Comparison of ENCODE assay signal across 15 mouse cellular contexts in the genomic region with DNA sequence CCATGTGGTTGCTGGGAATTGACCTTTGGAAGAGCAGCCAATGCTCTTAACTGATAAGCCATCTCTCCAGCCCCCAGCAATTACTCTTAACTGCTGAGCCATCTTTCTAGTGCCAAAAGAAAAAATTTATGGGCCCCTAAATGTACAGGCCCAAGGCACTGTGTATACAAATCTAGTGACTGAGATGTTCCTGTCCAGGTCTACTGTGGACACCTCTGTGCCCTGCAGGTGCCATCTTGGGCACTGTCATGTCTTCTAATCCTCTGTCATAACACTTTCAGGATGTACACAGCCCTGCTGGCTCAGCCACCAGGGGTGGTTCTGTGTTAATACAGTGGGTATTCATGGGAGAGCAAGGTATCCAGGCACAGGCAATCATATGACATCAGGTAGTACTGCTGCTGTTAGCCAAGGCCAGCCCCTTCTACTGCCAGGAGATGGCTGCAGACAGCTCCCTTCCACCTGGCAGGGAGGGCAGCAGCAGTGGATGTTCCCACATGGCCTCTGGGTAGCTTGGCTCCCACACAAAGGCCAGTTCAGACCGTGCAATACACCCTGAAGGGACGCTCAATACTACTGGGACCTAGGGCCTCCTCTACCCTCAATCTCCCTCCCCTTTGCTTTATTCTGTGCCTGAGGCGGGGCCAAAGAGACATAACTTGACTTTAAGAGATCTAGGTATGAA. TPM values are rescaled to one million over a fixed set of nuclear protein-coding genes. Genes with fewer than 3 reads are reported as not detected.
DNase-seq lines count a peak whose midpoint lies in the region; ATAC-seq and TF ChIP-seq lines count a peak whose summit lies in the region.
"Had no signal": no experiment of that assay in that cellular context is flagged by ENCODE, and none has a peak within 500 bp of the region (broad histone marks: within the 10 kb centered on the region; RNA-seq: fewer than 3 reads in every experiment).

No protein-coding gene starts in this region.

- no peak for DNase-seq in heart, postnatal 36 days
- no peak for DNase-seq in midbrain, postnatal 0 days (ENCODE audit: low spot score)
- no peak for DNase-seq in spleen, postnatal 36 days (ENCODE audit: low spot score in 2 of 2)
- DNase-seq in kidney, postnatal 14 days = no peak
- DNase-seq: adrenal gland, adult 8-10 months; cerebellum, adult 8-10 months; layer of hippocampus, adult 9-11 months; left cerebral cortex, postnatal 4 days; thymus, postnatal 4 days had no signal

- no peak for TF ChIP-seq CTCF in midbrain, postnatal 0 days (IDR thresholded peaks at IDR 0.05)

- H3K9ac ChIP-seq in heart, embryonic 12.5 days = peak overlapping the region; percentile 33; the same call in 1 of the 2 replicates
- peak overlapping the region; percentile 31; the same call in 1 of the 2 replicates for H3K9ac ChIP-seq in midbrain, embryonic 12.5 days (replicated peaks)
- no peak overlapping the region for H3K9ac ChIP-seq in midbrain, postnatal 0 days (replicated peaks; ENCODE audit: low read length, poor library complexity, severe bottlenecking)
- peak overlapping the region; percentile 15; the same call in 1 of the 2 replicates for H3K9ac ChIP-seq in hindbrain, embryonic 13.5 days
- H3K9ac ChIP-seq in neural tube, embryonic 15.5 days (replicated peaks) = no peak overlapping the region
- H3K9ac ChIP-seq: kidney, embryonic 15.5 days; liver, embryonic 14.5 days had no signal

- H3K4me1 ChIP-seq in heart, embryonic 12.5 days (replicated peaks) = peaks cover 8% of the 10 kb centered on the region
- H3K4me1 ChIP-seq in midbrain, embryonic 12.5 days = peaks cover 8% of the 10 kb centered on the region; the same call in 1 of the 2 replicates
- H3K4me1 ChIP-seq in midbrain, postnatal 0 days (ENCODE audit: insufficient read depth, low read length) = no peaks in the 10 kb centered on the region
- peaks cover 9% of the 10 kb centered on the region for H3K4me1 ChIP-seq in hindbrain, embryonic 13.5 days (replicated peaks)
- H3K4me1 ChIP-seq in neural tube, embryonic 15.5 days = no peaks in the 10 kb centered on the region
- H3K4me1 ChIP-seq: kidney, embryonic 15.5 days had no signal

- no peak overlapping the region for H3K27ac ChIP-seq in heart, embryonic 12.5 days (ENCODE audit: poor library complexity, severe bottlenecking)
- no peak overlapping the region for H3K27ac ChIP-seq in midbrain, embryonic 12.5 days (replicated peaks)
- no peak overlapping the region for H3K27ac ChIP-seq in midbrain, postnatal 0 days (ENCODE audit: low read depth, low read length)
- peak overlapping the region; percentile 41; the same call in 1 of the 2 replicates for H3K27ac ChIP-seq in hindbrain, embryonic 13.5 days
- H3K27ac ChIP-seq in neural tube, embryonic 15.5 days (replicated peaks) = 0 out of 2 replicates have a peak overlapping the region, but pooled peaks have one; percentile 23
- H3K27ac ChIP-seq: kidney, embryonic 15.5 days; liver, embryonic 14.5 days had no signal

- WGBS in heart, embryonic 12.5 days = 62% methylated on average over 3 of the region's 3 CpGs
- 17% methylated on average over 3 of the region's 3 CpGs for WGBS in midbrain, embryonic 12.5 days
- WGBS in midbrain, postnatal 0 days = 22% methylated on average over 3 of the region's 3 CpGs
- 16% methylated on average over 3 of the region's 3 CpGs for WGBS in hindbrain, embryonic 13.5 days
- 29% methylated on average over 3 of the region's 3 CpGs for WGBS in neural tube, embryonic 15.5 days

- H3K4me3 ChIP-seq in heart, embryonic 12.5 days = no peak overlapping the region
- no peak overlapping the region for H3K4me3 ChIP-seq in midbrain, embryonic 12.5 days
- no peak overlapping the region for H3K4me3 ChIP-seq in midbrain, postnatal 0 days (ENCODE audit: low read depth, low read length)
- no peak overlapping the region for H3K4me3 ChIP-seq in hindbrain, embryonic 13.5 days
- H3K4me3 ChIP-seq in neural tube, embryonic 15.5 days (replicated peaks) = no peak overlapping the region
- H3K4me3 ChIP-seq: kidney, embryonic 15.5 days had no signal

- H3K4me2 ChIP-seq in heart, embryonic 12.5 days = no peak overlapping the region
- H3K4me2 ChIP-seq in midbrain, embryonic 12.5 days (replicated peaks) = no peak overlapping the region
- no peak overlapping the region for H3K4me2 ChIP-seq in midbrain, postnatal 0 days (ENCODE audit: low read depth, low read length, poor library complexity, severe bottlenecking)
- H3K4me2 ChIP-seq in hindbrain, embryonic 13.5 days = no peak overlapping the region
- H3K4me2 ChIP-seq in neural tube, embryonic 15.5 days = no peak overlapping the region
- H3K4me2 ChIP-seq: kidney, embryonic 15.5 days had no signal

- peak; percentile 1; the same call in 1 of the 2 replicates for ATAC-seq in heart, embryonic 12.5 days (ENCODE audit: insufficient number of reproducible peaks, low FRiP score)
- no peak for ATAC-seq in midbrain, embryonic 12.5 days (ENCODE audit: low FRiP score, low read depth)
- ATAC-seq in midbrain, postnatal 0 days (ENCODE audit: low FRiP score) = no peak
- ATAC-seq in hindbrain, embryonic 13.5 days (ENCODE audit: low FRiP score) = peak; percentile 35; the same call in 1 of the 2 replicates
- no peak for ATAC-seq in neural tube, embryonic 15.5 days (ENCODE audit: low FRiP score)

- H3K27me3 ChIP-seq in heart, embryonic 12.5 days (replicated peaks) = no peaks in the 10 kb centered on the region
- no peaks in the 10 kb centered on the region for H3K27me3 ChIP-seq in midbrain, embryonic 12.5 days
- no peaks in the 10 kb centered on the region for H3K27me3 ChIP-seq in midbrain, postnatal 0 days (ENCODE audit: insufficient read depth, low read length)
- 0 out of 2 replicates have a peak, but pooled peaks cover 3% of the 10 kb centered on the region for H3K27me3 ChIP-seq in hindbrain, embryonic 13.5 days
- no peaks in the 10 kb centered on the region for H3K27me3 ChIP-seq in neural tube, embryonic 15.5 days (replicated peaks)
- H3K27me3 ChIP-seq: kidney, embryonic 15.5 days had no signal

- intact Hi-C loops in heart, postnatal 36 days (cut with DNase I) = no loop called here

- no peaks in the 10 kb centered on the region for H3K36me3 ChIP-seq in heart, embryonic 12.5 days
- no peaks in the 10 kb centered on the region for H3K36me3 ChIP-seq in midbrain, embryonic 12.5 days
- no peaks in the 10 kb centered on the region for H3K36me3 ChIP-seq in midbrain, postnatal 0 days (ENCODE audit: insufficient read depth, low read length)
- no peaks in the 10 kb centered on the region for H3K36me3 ChIP-seq in hindbrain, embryonic 13.5 days
- H3K36me3 ChIP-seq in neural tube, embryonic 15.5 days = no peaks in the 10 kb centered on the region
- H3K36me3 ChIP-seq: kidney, embryonic 15.5 days had no signal

- no peaks in the 10 kb centered on the region for H3K9me3 ChIP-seq in heart, embryonic 12.5 days (replicated peaks)
- no peaks in the 10 kb centered on the region for H3K9me3 ChIP-seq in midbrain, embryonic 12.5 days
- H3K9me3 ChIP-seq in midbrain, postnatal 0 days (ENCODE audit: low read length) = no peaks in the 10 kb centered on the region
- no peaks in the 10 kb centered on the region for H3K9me3 ChIP-seq in hindbrain, embryonic 13.5 days
- H3K9me3 ChIP-seq in neural tube, embryonic 15.5 days (replicated peaks) = no peaks in the 10 kb centered on the region
- H3K9me3 ChIP-seq: kidney, embryonic 15.5 days had no signal

RNA-seq across cellular contexts. Expression of gene Slc27a3, which starts 14.0 kb away (rescaled TPM):
- 9.9 and 10.3 TPM in 2 replicates for polyA plus RNA-seq in heart, embryonic 12.5 days (2016; fragmentation: Nextera tagmentation; extraction: Ambion mirVana)
- under 1 TPM; 0.54 to 1.00 TPM for total RNA-seq in heart, postnatal 36 days (2021)
- 15.8 and 22.0 TPM in 2 replicates for polyA plus RNA-seq in midbrain, embryonic 12.5 days (2016; fragmentation: Nextera tagmentation; extraction: Ambion mirVana)
- 64.8 and 86.6 TPM in 2 replicates for total RNA-seq in midbrain, postnatal 0 days (2014; rRNA removed)
- 30.8 and 31.4 TPM in 2 replicates for polyA plus RNA-seq in midbrain, postnatal 0 days (2015; fragmentation: Nextera tagmentation; extraction: Ambion mirVana)
- 24.9 and 26.5 TPM in 2 replicates for polyA plus RNA-seq in hindbrain, embryonic 13.5 days (2015; fragmentation: Nextera tagmentation; extraction: Ambion mirVana)
- 30.5 and 34.3 TPM in 2 replicates for polyA plus RNA-seq in neural tube, embryonic 15.5 days (2015; fragmentation: Nextera tagmentation; extraction: Ambion mirVana)

RNA-seq across cellular contexts. Expression of gene Ints3, which starts 57.7 kb away (rescaled TPM):
- polyA plus RNA-seq in heart, embryonic 12.5 days (2016; fragmentation: Nextera tagmentation; extraction: Ambion mirVana) = 31.1 and 32.2 TPM in 2 replicates
- 10 to 100 TPM; 23.7 to 27.9 TPM for total RNA-seq in heart, postnatal 36 days (2021)
- polyA plus RNA-seq in midbrain, embryonic 12.5 days (2016; fragmentation: Nextera tagmentation; extraction: Ambion mirVana) = 42.4 and 44.3 TPM in 2 replicates
- total RNA-seq in midbrain, postnatal 0 days (2014; rRNA removed) = 58.5 and 61.8 TPM in 2 replicates
- polyA plus RNA-seq in midbrain, postnatal 0 days (2015; fragmentation: Nextera tagmentation; extraction: Ambion mirVana) = 19.7 and 22.3 TPM in 2 replicates
- 29.9 and 30.1 TPM in 2 replicates for polyA plus RNA-seq in hindbrain, embryonic 13.5 days (2015; fragmentation: Nextera tagmentation; extraction: Ambion mirVana)
- polyA plus RNA-seq in neural tube, embryonic 15.5 days (2015; fragmentation: Nextera tagmentation; extraction: Ambion mirVana) = 29.8 and 31.5 TPM in 2 replicates

Comparison
In these comparisons a context has a peak if more than half of its experiments do, and no peak if none do; other contexts are left out.
1. H3K9ac ChIP-seq: peak in heart, embryonic 12.5 days (single experiment), midbrain, embryonic 12.5 days (single experiment) and hindbrain, embryonic 13.5 days (single experiment); none in midbrain, postnatal 0 days (single experiment) and neural tube, embryonic 15.5 days (single experiment).
2. ATAC-seq: peak in heart, embryonic 12.5 days (single experiment) and hindbrain, embryonic 13.5 days (single experiment); none in midbrain, embryonic 12.5 days (single experiment), midbrain, postnatal 0 days (single experiment) and neural tube, embryonic 15.5 days (single experiment).
3. H3K27ac ChIP-seq: peak in hindbrain, embryonic 13.5 days (single experiment) and neural tube, embryonic 15.5 days (single experiment); none in heart, embryonic 12.5 days (single experiment), midbrain, embryonic 12.5 days (single experiment) and midbrain, postnatal 0 days (single experiment).